Mouse (Mus musculus): ENCODE measurements around the gene Rbm19. TPM values are rescaled to one million over a fixed set of nuclear protein-coding genes. Genes with fewer than 3 reads are reported as not detected.

Gene Rbm19
- polyA plus RNA-seq, 1 experiment from 2014 or later, result 23.0 TPM

DNA sequence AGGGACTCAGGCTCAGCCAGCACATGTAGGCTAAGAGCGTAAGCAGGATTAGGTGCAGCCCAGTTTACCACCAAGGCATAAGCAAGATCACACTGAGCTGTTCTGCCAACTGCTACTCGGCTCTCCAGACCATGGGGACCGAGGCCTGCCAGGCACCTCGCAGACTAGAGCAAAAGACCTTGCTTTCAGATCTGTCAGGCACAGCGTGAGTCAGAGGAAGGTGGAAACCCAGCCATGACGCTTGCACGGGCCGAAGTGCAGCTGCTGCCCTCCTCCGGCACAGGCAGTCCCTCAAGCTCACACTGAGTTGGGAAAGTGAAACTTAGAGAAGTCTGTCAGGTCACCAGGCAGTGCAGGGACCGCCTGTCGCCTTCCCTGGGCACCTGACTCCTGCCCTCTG is 63.8 kb downstream of the Rbm19 start:
- WGBS, result 95% methylated on average over 11 of the region's 11 CpGs
- DNase-seq (ENCODE audit: low spot score, missing footprints) (no peak), ATAC-seq (ENCODE audit: low FRiP score) (no peak)
- Histone ChIP-seq H3K4me2 (no peak overlapping the region), H3K9ac (ENCODE audit: low read length) (no peak overlapping the region), H3K36me3 (ENCODE audit: control insufficient read depth, insufficient read depth, low read length) (no peaks in the 10 kb centered on the region), H3K4me1 (ENCODE audit: control insufficient read depth, insufficient read depth, low read length) (no peaks in the 10 kb centered on the region), H3K9me3 (ENCODE audit: control insufficient read depth, low read length) (no peaks in the 10 kb centered on the region), H3K27ac (ENCODE audit: low read depth, low read length) (no peak overlapping the region), H3K4me3 (ENCODE audit: low read depth, low read length) (no peak overlapping the region), H3K27me3 (ENCODE audit: control insufficient read depth, insufficient read depth, low read length) (no peaks in the 10 kb centered on the region)

DNA sequence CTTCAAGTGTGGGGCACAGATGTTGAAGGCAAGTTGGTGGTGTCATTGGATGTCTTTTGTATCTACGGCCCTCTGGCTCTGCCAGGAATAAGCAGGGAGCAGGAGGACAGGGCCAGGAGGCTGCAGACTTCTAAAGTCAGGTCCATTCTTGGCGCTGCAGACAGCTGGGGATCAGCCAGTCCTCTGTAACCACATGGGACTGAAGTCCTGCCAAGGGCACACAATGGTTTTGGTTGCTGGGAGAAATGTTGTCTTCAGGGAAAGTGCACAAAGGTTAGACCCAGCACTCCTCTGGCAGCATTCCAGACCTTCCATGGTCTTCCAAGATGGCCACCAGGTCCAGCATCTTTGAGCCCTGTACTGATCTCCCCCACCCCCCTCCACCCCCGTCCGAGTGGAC is 65.1 kb downstream of the Rbm19 start:
- no peaks in the 10 kb centered on the region for H3K9me3 ChIP-seq (ENCODE audit: control insufficient read depth, low read length)
- H3K4me2 ChIP-seq, result no peak overlapping the region
- H3K4me3 ChIP-seq (ENCODE audit: low read depth, low read length), result no peak overlapping the region
- DNase-seq (ENCODE audit: low spot score, missing footprints) (no peak), ATAC-seq (ENCODE audit: low FRiP score) (no peak)
- no peak overlapping the region for H3K9ac ChIP-seq (ENCODE audit: low read length)
- H3K4me1 ChIP-seq (ENCODE audit: control insufficient read depth, insufficient read depth, low read length), result no peaks in the 10 kb centered on the region
- 84% methylated on average over 4 of the region's 4 CpGs for WGBS
- H3K36me3 ChIP-seq (ENCODE audit: control insufficient read depth, insufficient read depth, low read length), result no peaks in the 10 kb centered on the region
- H3K27ac ChIP-seq (ENCODE audit: low read depth, low read length), result no peak overlapping the region
- no peaks in the 10 kb centered on the region for H3K27me3 ChIP-seq (ENCODE audit: control insufficient read depth, insufficient read depth, low read length)

- WGBS, result 90% methylated on average over 8 of the region's 8 CpGs
- no peak overlapping the region for H3K27ac ChIP-seq (ENCODE audit: low read depth, low read length)
- H3K27me3 ChIP-seq (ENCODE audit: control insufficient read depth, insufficient read depth, low read length), result no peaks in the 10 kb centered on the region
- H3K4me2 ChIP-seq, result no peak overlapping the region
- no peak overlapping the region for H3K4me3 ChIP-seq (ENCODE audit: low read depth, low read length)
- no peaks in the 10 kb centered on the region for H3K36me3 ChIP-seq (ENCODE audit: control insufficient read depth, insufficient read depth, low read length)
- ATAC-seq (ENCODE audit: low FRiP score) (no peak), DNase-seq (ENCODE audit: low spot score, missing footprints) (no peak)
- no peaks in the 10 kb centered on the region for H3K9me3 ChIP-seq (ENCODE audit: control insufficient read depth, low read length)
- H3K4me1 ChIP-seq (ENCODE audit: control insufficient read depth, insufficient read depth, low read length), result no peaks in the 10 kb centered on the region
- no peak overlapping the region for H3K9ac ChIP-seq (ENCODE audit: low read length)
Observed at GRCm38 (mm10) chr5:120183321-120183720, 67.1 kb downstream of the Rbm19 start.

GRCm38 (mm10) chr5:120183790-120184189 is 67.5 kb downstream of the Rbm19 start:
- H3K27ac ChIP-seq (ENCODE audit: low read depth, low read length), result no peak overlapping the region
- DNase-seq (ENCODE audit: low spot score, missing footprints) (no peak), ATAC-seq (ENCODE audit: low FRiP score) (no peak)
- no peak overlapping the region for H3K4me2 ChIP-seq
- H3K4me1 ChIP-seq (ENCODE audit: control insufficient read depth, insufficient read depth, low read length), result no peaks in the 10 kb centered on the region
- H3K4me3 ChIP-seq (ENCODE audit: low read depth, low read length), result no peak overlapping the region
- no peaks in the 10 kb centered on the region for H3K36me3 ChIP-seq (ENCODE audit: control insufficient read depth, insufficient read depth, low read length)
- WGBS, result 62% methylated on average over 7 of the region's 7 CpGs
- H3K9me3 ChIP-seq (ENCODE audit: control insufficient read depth, low read length), result no peaks in the 10 kb centered on the region
- no peaks in the 10 kb centered on the region for H3K27me3 ChIP-seq (ENCODE audit: control insufficient read depth, insufficient read depth, low read length)
- H3K9ac ChIP-seq (ENCODE audit: low read length), result no peak overlapping the region

- H3K27me3 ChIP-seq (ENCODE audit: control insufficient read depth, insufficient read depth, low read length), result no peaks in the 10 kb centered on the region
- 93% methylated on average over 10 of the region's 10 CpGs for WGBS
- H3K4me2 ChIP-seq, result no peak overlapping the region
- H3K4me3 ChIP-seq (ENCODE audit: low read depth, low read length), result no peak overlapping the region
- H3K4me1 ChIP-seq (ENCODE audit: control insufficient read depth, insufficient read depth, low read length), result no peaks in the 10 kb centered on the region
- no peaks in the 10 kb centered on the region for H3K36me3 ChIP-seq (ENCODE audit: control insufficient read depth, insufficient read depth, low read length)
- ATAC-seq (ENCODE audit: low FRiP score), result no peak
- H3K27ac ChIP-seq (ENCODE audit: low read depth, low read length), result no peak overlapping the region
- no peak for DNase-seq (ENCODE audit: low spot score, missing footprints)
- no peak overlapping the region for H3K9ac ChIP-seq (ENCODE audit: low read length)
- H3K9me3 ChIP-seq (ENCODE audit: control insufficient read depth, low read length), result no peaks in the 10 kb centered on the region
Observed at GRCm38 (mm10) chr5:120185949-120186348, 69.7 kb downstream of the Rbm19 start.

- Histone ChIP-seq H3K27ac (ENCODE audit: low read depth, low read length) (no peak overlapping the region), H3K9me3 (ENCODE audit: control insufficient read depth, low read length) (no peaks in the 10 kb centered on the region), H3K4me1 (ENCODE audit: control insufficient read depth, insufficient read depth, low read length) (no peaks in the 10 kb centered on the region), H3K4me2 (no peak overlapping the region), H3K9ac (ENCODE audit: low read length) (no peak overlapping the region), H3K4me3 (ENCODE audit: low read depth, low read length) (no peak overlapping the region), H3K27me3 (ENCODE audit: control insufficient read depth, insufficient read depth, low read length) (no peaks in the 10 kb centered on the region), H3K36me3 (ENCODE audit: control insufficient read depth, insufficient read depth, low read length) (no peaks in the 10 kb centered on the region)
- no peak for ATAC-seq (ENCODE audit: low FRiP score)
- DNase-seq (ENCODE audit: low spot score, missing footprints), result no peak
- WGBS, result 82% methylated on average over 7 of the region's 7 CpGs
Observed at GRCm38 (mm10) chr5:120188541-120188940, 72.3 kb downstream of the Rbm19 start.

DNA sequence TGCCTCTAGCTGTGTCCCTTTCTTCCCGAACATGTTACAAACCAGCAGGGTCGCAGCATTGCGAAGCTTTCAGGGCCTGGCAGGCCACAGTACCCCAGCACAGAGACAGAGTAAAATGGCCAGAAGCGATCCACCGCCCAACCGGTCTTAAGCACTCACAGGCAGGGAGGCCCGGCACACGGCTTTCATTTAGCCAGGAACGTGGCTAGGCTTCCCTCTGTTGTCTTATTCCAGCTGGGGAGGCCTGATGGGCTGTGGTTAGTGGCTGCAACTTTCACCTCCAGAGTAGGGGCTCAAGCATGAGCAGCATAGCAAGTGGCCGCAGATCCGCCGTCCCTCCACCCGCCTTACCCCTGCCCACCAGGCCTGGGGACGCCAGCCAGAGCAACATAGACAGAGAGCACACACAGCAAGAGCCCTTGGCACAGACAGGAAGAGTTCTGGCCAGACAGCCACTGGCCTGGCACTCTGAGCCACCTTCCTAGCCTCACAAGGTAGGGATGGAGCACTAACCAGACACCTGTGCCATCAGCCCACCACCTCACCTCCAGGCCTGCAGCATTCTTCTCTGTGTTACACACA is 73.8 kb downstream of the Rbm19 start:
- Histone ChIP-seq H3K9ac (ENCODE audit: low read length) (no peak overlapping the region), H3K27me3 (ENCODE audit: control insufficient read depth, insufficient read depth, low read length) (no peaks in the 10 kb centered on the region), H3K4me2 (no peak overlapping the region), H3K36me3 (ENCODE audit: control insufficient read depth, insufficient read depth, low read length) (no peaks in the 10 kb centered on the region), H3K4me1 (ENCODE audit: control insufficient read depth, insufficient read depth, low read length) (no peaks in the 10 kb centered on the region), H3K4me3 (ENCODE audit: low read depth, low read length) (no peak overlapping the region), H3K9me3 (ENCODE audit: control insufficient read depth, low read length) (no peaks in the 10 kb centered on the region), H3K27ac (ENCODE audit: low read depth, low read length) (no peak overlapping the region)
- no peak for DNase-seq (ENCODE audit: low spot score, missing footprints)
- WGBS, result 69% methylated on average over 14 of the region's 14 CpGs
- no peak for ATAC-seq (ENCODE audit: low FRiP score)

DNA sequence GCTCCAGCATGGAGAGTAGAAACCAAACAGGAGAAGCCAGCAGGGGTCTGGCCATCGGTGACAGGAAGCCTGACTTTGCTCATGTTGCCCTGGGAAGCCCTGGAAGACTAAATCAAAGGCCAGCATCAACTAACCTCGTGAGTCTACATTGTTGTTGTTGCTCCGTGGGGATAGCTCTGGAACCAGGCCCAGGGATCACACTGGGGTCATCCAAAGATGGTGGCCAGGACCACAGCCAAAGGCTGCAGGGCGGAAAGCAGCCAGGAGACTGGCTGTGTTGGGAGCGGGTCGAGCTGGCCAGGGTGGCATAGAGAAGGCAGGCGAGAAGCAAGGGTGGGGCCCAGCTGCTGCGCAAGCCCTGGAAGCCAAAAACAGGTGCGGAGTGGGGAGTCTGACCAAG is 75.4 kb downstream of the Rbm19 start:
- H3K36me3 ChIP-seq (ENCODE audit: control insufficient read depth, insufficient read depth, low read length), result no peaks in the 10 kb centered on the region
- H3K9ac ChIP-seq (ENCODE audit: low read length), result no peak overlapping the region
- H3K4me3 ChIP-seq (ENCODE audit: low read depth, low read length), result no peak overlapping the region
- H3K27ac ChIP-seq (ENCODE audit: low read depth, low read length), result no peak overlapping the region
- H3K9me3 ChIP-seq (ENCODE audit: control insufficient read depth, low read length), result no peaks in the 10 kb centered on the region
- WGBS, result 90% methylated on average over 9 of the region's 9 CpGs
- ATAC-seq (ENCODE audit: low FRiP score) (no peak), DNase-seq (ENCODE audit: low spot score, missing footprints) (no peak)
- no peak overlapping the region for H3K4me2 ChIP-seq
- no peaks in the 10 kb centered on the region for H3K27me3 ChIP-seq (ENCODE audit: control insufficient read depth, insufficient read depth, low read length)
- H3K4me1 ChIP-seq (ENCODE audit: control insufficient read depth, insufficient read depth, low read length), result 0 out of 2 replicates have a peak, but pooled peaks cover 2% of the 10 kb centered on the region

DNA sequence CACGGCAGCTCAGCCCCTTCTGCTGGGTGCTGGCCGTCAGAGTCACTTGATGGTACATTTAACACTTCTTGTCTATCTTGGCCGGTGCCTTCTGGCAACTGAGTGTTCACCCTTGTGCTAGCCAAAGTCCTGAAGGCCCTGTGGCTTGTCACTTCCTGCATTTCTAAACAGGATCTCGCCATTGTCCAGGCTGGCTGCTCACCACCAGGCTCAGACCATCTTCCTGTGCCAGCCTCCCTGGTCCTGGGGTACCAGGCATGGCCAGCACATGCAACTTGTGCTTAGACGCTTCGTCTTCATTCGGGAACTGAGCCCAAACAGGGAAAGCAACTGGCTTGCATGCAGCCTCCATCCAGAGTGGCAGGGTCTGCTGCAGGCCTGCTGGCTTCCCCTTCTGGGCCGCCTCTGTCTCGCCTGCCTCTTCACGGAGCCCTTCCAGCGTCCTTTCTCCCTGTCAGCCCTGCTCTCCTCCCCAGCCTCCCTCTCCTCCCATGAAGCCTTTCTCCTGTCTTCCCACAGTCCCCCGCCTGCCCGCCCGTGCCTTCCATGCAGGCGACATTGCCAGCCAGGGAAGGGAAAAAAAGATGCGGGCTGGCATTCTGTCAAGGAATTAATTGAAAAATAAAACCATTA is 78.2 kb downstream of the Rbm19 start:
- H3K27me3 ChIP-seq (ENCODE audit: control insufficient read depth, insufficient read depth, low read length), result no peaks in the 10 kb centered on the region
- H3K36me3 ChIP-seq (ENCODE audit: control insufficient read depth, insufficient read depth, low read length), result peaks cover 3% of the 10 kb centered on the region; the same call in 1 of the 2 replicates
- 69% methylated on average over 16 of the region's 16 CpGs for WGBS
- no peaks in the 10 kb centered on the region for H3K9me3 ChIP-seq (ENCODE audit: control insufficient read depth, low read length)
- DNase-seq (ENCODE audit: low spot score, missing footprints) (no peak), ATAC-seq (ENCODE audit: low FRiP score) (no peak)
- H3K9ac ChIP-seq (ENCODE audit: low read length), result no peak overlapping the region
- 0 out of 2 replicates have a peak, but pooled peaks cover 2% of the 10 kb centered on the region for H3K4me1 ChIP-seq (ENCODE audit: control insufficient read depth, insufficient read depth, low read length)
- H3K4me2 ChIP-seq, result no peak overlapping the region
- no peak overlapping the region for H3K27ac ChIP-seq (ENCODE audit: low read depth, low read length)
- H3K4me3 ChIP-seq (ENCODE audit: low read depth, low read length), result no peak overlapping the region

Measured in midbrain, embryonic 11.5 days (tissue).